Mouse (Mus musculus) CH12.LX (cell line): ENCODE results near the gene Cfap61.

Experiments used
- CTCF ChIP-seq, 2 experiments: IDR thresholded peaks in 1 of 2; conservative IDR thresholded peaks in 1 of 2; 2 replicates each; pipeline ENCODE4 v1.5.1; 2011 to 2012; ENCODE audit warnings: low read depth in 2 of 2, low read length in 2 of 2, improper control_type of control experiment in 1 of 2, inconsistent platforms in 1 of 2, mild to moderate bottlenecking in 1 of 2, moderate library complexity in 1 of 2
- EP300 ChIP-seq: IDR thresholded peaks from 2 replicates; pipeline ENCODE4 v1.6.1; 2011; ENCODE audit warnings: low read length, improper control_type of control experiment
- GABPA ChIP-seq: IDR thresholded peaks from 2 replicates; pipeline ENCODE4 v1.6.1; 2012; ENCODE audit warnings: low read depth, low read length, improper control_type of control experiment, inconsistent platforms; ENCODE audit not compliant: insufficient replicate concordance
- JUND ChIP-seq: conservative IDR thresholded peaks from 2 replicates; pipeline ENCODE4 v1.6.1; 2011; ENCODE audit warnings: low read depth, low read length, improper control_type of control experiment
- MAZ ChIP-seq: IDR thresholded peaks from 2 replicates; pipeline ENCODE4 v1.6.1; 2012; ENCODE audit warnings: low read depth, mild to moderate bottlenecking, inconsistent platforms, low read length, improper control_type of control experiment, moderate library complexity
- MEF2A ChIP-seq: IDR thresholded peaks from 2 replicates; pipeline ENCODE4 v1.6.1; 2014; ENCODE audit warnings: low read depth, mild to moderate bottlenecking, inconsistent platforms, low read length, improper control_type of control experiment, borderline replicate concordance
- MXI1 ChIP-seq: IDR thresholded peaks from 2 replicates; pipeline ENCODE4 v1.6.1; 2011; ENCODE audit warnings: mild to moderate bottlenecking, low read depth, low read length, improper control_type of control experiment
- MYC ChIP-seq: IDR thresholded peaks from 2 replicates; pipeline ENCODE4 v1.6.1; 2011; ENCODE audit warnings: low read depth, mild to moderate bottlenecking, improper control_type of control experiment, low read length
- PAX5 ChIP-seq: IDR thresholded peaks from 2 replicates; pipeline ENCODE4 v1.6.1; 2012; ENCODE audit warnings: low read length, inconsistent platforms, mixed read lengths
- POLR2A ChIP-seq: IDR thresholded peaks from 2 replicates; pipeline ENCODE4 v1.6.1; 2011; ENCODE audit warnings: low read depth, mild to moderate bottlenecking, improper control_type of control experiment, low read length
- TCF12 ChIP-seq: IDR thresholded peaks from 2 replicates; pipeline ENCODE4 v1.6.1; 2014; ENCODE audit warnings: low read depth, mild to moderate bottlenecking, inconsistent platforms, low read length, improper control_type of control experiment
- USF1 ChIP-seq: IDR thresholded peaks from 2 replicates; pipeline ENCODE4 v1.6.1; 2014; ENCODE audit warnings: low read depth, mild to moderate bottlenecking, inconsistent platforms, low read length, improper control_type of control experiment
- USF2 ChIP-seq: conservative IDR thresholded peaks from 2 replicates; pipeline ENCODE4 v1.6.1; 2011; ENCODE audit warnings: low read depth, low read length, improper control_type of control experiment

- TF ChIP-seq MEF2A (no peak), EP300 (no peak), CTCF (conservative IDR thresholded peaks at IDR 0.05 in 1 of 2, IDR thresholded peaks at IDR 0.05 in 1 of 2; ENCODE audit: low read depth in 2 of 2, low read length in 2 of 2) (no peak), POLR2A (no peak), MYC (no peak), USF1 (no peak), MXI1 (no peak), TCF12 (no peak), GABPA (no peak), MAZ (no peak), USF2 (no peak), PAX5 (no peak), JUND (no peak)
Measured at GRCm38 (mm10) chr2:146218161-146218691, 283.6 kb downstream of the Cfap61 start.
